Comparison of ENCODE assay signal across 9 mouse cellular contexts in the genomic region with DNA sequence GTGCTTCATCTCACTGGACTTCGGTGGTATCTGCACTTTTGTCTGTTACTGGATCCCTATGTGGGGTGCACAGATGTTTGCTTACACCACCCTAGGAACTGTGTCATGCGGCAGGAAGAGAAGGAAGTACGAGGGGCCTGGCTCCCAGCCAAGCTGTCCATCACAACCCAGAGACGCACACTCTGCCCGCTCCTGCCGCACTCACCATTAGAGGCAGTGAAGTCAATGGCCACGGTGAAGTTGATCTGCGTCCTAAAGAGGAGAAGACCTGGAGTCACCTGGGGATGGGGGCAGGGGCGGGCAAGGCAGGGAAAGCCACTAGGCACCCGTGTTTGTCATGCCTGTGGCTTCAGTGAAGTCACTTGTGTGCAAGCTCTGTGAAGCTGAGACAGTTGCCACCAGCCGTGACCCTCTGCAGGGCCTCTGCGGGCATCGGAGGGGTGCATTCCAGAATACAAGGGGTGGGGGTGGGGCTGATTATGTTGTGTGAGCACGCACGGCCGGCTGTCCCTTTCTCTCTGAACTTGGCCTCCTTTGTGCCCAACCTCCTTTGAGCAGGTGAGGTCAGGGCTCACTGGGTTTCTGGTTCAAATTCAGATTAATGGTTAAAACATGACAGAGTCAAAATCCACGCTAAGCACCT. TPM values are rescaled to one million over a fixed set of nuclear protein-coding genes. Genes with fewer than 3 reads are reported as not detected.
A peak's percentile ranks its signal among the peaks of the same experiment; 100 is the strongest.
DNase-seq lines count a peak whose midpoint lies in the region; ATAC-seq and TF ChIP-seq lines count a peak whose summit lies in the region.
"Had no signal": no experiment of that assay in that cellular context is flagged by ENCODE, and none has a peak within 500 bp of the region (broad histone marks: within the 10 kb centered on the region; RNA-seq: fewer than 3 reads in every experiment).

No protein-coding gene starts in this region.

- peaks cover 40% of the 10 kb centered on the region for H3K4me1 ChIP-seq in embryonic facial prominence, embryonic 15.5 days
- H3K4me1 ChIP-seq in stomach, postnatal 0 days (replicated peaks; ENCODE audit: control insufficient read depth, insufficient read depth): peaks cover 4% of the 10 kb centered on the region
- H3K4me1 ChIP-seq in limb, embryonic 10.5 days: peaks cover 8% of the 10 kb centered on the region

- DNase-seq in right cerebral cortex, postnatal 4 days: peak; percentile 52
- DNase-seq in right cerebral cortex, adult 2 months (ENCODE audit: low spot score in 2 of 2): no peak
- DNase-seq in kidney, adult 18-20 months: peak; percentile 46
- peak; percentile 78 for DNase-seq in lung, postnatal 10 days
- DNase-seq in stomach, postnatal 0 days (ENCODE audit: low spot score): peak; percentile 73
- DNase-seq in cerebellum, adult 9-10 months: no peak
- no peak for DNase-seq in limb, embryonic 10.5 days (ENCODE audit: low spot score)

- no peak for TF ChIP-seq CTCF in stomach, postnatal 0 days (IDR thresholded peaks at IDR 0.05; ENCODE audit: low read depth)

- TF ChIP-seq EP300 in stomach, postnatal 0 days (optimal IDR thresholded peaks at IDR 0.05): no peak

- ATAC-seq in embryonic facial prominence, embryonic 15.5 days (ENCODE audit: insufficient number of reproducible peaks, low FRiP score, low TSS enrichment, low read depth): no peak
- ATAC-seq in stomach, postnatal 0 days (ENCODE audit: low FRiP score, low TSS enrichment): peak; percentile 8; the same call in 1 of the 2 replicates

- no peak overlapping the region for H3K4me2 ChIP-seq in embryonic facial prominence, embryonic 15.5 days (replicated peaks)
- no peak overlapping the region for H3K4me2 ChIP-seq in stomach, postnatal 0 days (replicated peaks; ENCODE audit: low read depth)
- H3K4me2 ChIP-seq: limb, embryonic 12.5 days had no signal

- H3K27me3 ChIP-seq in embryonic facial prominence, embryonic 15.5 days: no peaks in the 10 kb centered on the region
- H3K27me3 ChIP-seq in stomach, postnatal 0 days (ENCODE audit: control insufficient read depth, insufficient read depth, low read length): no peaks in the 10 kb centered on the region
- H3K27me3 ChIP-seq in limb, embryonic 10.5 days (ENCODE audit: low read depth, poor library complexity, severe bottlenecking): peaks cover 41% of the 10 kb centered on the region

- WGBS in embryonic facial prominence, embryonic 15.5 days: 11% methylated on average over 17 of the region's 17 CpGs
- 17% methylated on average over 17 of the region's 17 CpGs for WGBS in stomach, postnatal 0 days
- 35% methylated on average over 17 of the region's 17 CpGs for WGBS in limb, embryonic 10.5 days

- H3K27ac ChIP-seq in embryonic facial prominence, embryonic 15.5 days (replicated peaks): peak overlapping the region; percentile 78
- H3K27ac ChIP-seq in stomach, postnatal 0 days (replicated peaks): peak overlapping the region; percentile 81
- no peak overlapping the region; the same call in 1 of the 2 replicates for H3K27ac ChIP-seq in limb, embryonic 10.5 days
- H3K27ac ChIP-seq: limb, embryonic 12.5 days had no signal

- no peak overlapping the region for H3K4me3 ChIP-seq in embryonic facial prominence, embryonic 15.5 days (replicated peaks)
- H3K4me3 ChIP-seq in stomach, postnatal 0 days (ENCODE audit: low read depth, low read length): no peak overlapping the region
- H3K4me3 ChIP-seq in limb, embryonic 10.5 days: no peak overlapping the region
- H3K4me3 ChIP-seq: limb, embryonic 12.5 days had no signal

- H3K36me3 ChIP-seq in embryonic facial prominence, embryonic 15.5 days: no peaks in the 10 kb centered on the region
- H3K36me3 ChIP-seq in stomach, postnatal 0 days (ENCODE audit: control insufficient read depth, insufficient read depth, low read length): no peaks in the 10 kb centered on the region
- no peaks in the 10 kb centered on the region for H3K36me3 ChIP-seq in limb, embryonic 10.5 days
- H3K36me3 ChIP-seq: limb, embryonic 12.5 days had no signal

- no peaks in the 10 kb centered on the region for H3K9me3 ChIP-seq in embryonic facial prominence, embryonic 15.5 days (replicated peaks)
- no peaks in the 10 kb centered on the region for H3K9me3 ChIP-seq in stomach, postnatal 0 days (ENCODE audit: control insufficient read depth, low read length)
- H3K9me3 ChIP-seq in limb, embryonic 10.5 days (replicated peaks): peaks cover 3% of the 10 kb centered on the region; the same call in 1 of the 2 replicates

- H3K9ac ChIP-seq in embryonic facial prominence, embryonic 15.5 days: no peak overlapping the region
- H3K9ac ChIP-seq in stomach, postnatal 0 days (ENCODE audit: low read length): peak overlapping the region; percentile 23; the same call in 1 of the 2 replicates
- H3K9ac ChIP-seq: limb, embryonic 12.5 days had no signal

RNA-seq across cellular contexts. Expression of a gene that starts 50.6 kb away (rescaled TPM):
- 3.4 and 4.5 TPM in 2 replicates for polyA plus RNA-seq in embryonic facial prominence, embryonic 15.5 days (2015; fragmentation: Nextera tagmentation; extraction: Ambion mirVana)
- polyA plus RNA-seq in stomach, postnatal 0 days (2015; fragmentation: Nextera tagmentation; extraction: Ambion mirVana): 1.4 and 2.2 TPM in 2 replicates
- polyA plus RNA-seq in limb, embryonic 10.5 days (2016; fragmentation: Nextera tagmentation; extraction: Ambion mirVana): 0.11 and 0.26 TPM in 2 replicates

Comparison
In these comparisons a context has a peak if more than half of its experiments do, and no peak if none do; other contexts are left out.
1. DNase-seq: peak in right cerebral cortex, postnatal 4 days (single experiment), kidney, adult 18-20 months (single experiment), lung, postnatal 10 days (single experiment) and stomach, postnatal 0 days (single experiment); none in right cerebral cortex, adult 2 months (0 of 2), cerebellum, adult 9-10 months (single experiment) and limb, embryonic 10.5 days (single experiment).